Mouse (Mus musculus) lung, adult 18-20 months (tissue): Measurements from ENCODE around the gene Card10.

Source experiments
- DNase-seq, 2 experiments: peaks; one replicate each; pipeline ENCODE4 v3.0.0; 2022; ENCODE audit warnings: mixed read lengths in 2 of 2

The Card10 gene

GRCm38 (mm10) chr15:78802776-78803391 is at the start of gene Card10:
Card10 (minus strand) TSS chr15:78803042.
- DNase-seq, result peak; percentile 65 to 72

- peak; percentile 90 to 94 for DNase-seq
Observed at GRCm38 (mm10) chr15:78851505-78852153, 48.8 kb upstream of the Card10 start.

- no peak for DNase-seq
Observed at GRCm38 (mm10) chr15:78850944-78851343, 48.1 kb upstream of the Card10 start.

GRCm38 (mm10) chr15:78850059-78850824 is 47.4 kb upstream of the Card10 start:
- peak in 1 of 2 experiments; percentile 48 for DNase-seq

GRCm38 (mm10) chr15:78849485-78849884 is 46.6 kb upstream of the Card10 start:
- DNase-seq, result no peak

- DNase-seq, result peak; percentile 90 to 92
Observed at GRCm38 (mm10) chr15:78848467-78848866, 45.6 kb upstream of the Card10 start.

GRCm38 (mm10) chr15:78846805-78847204 is 44.0 kb upstream of the Card10 start:
- DNase-seq, result peak in 1 of 2 experiments; percentile 61

GRCm38 (mm10) chr15:78846352-78846751 is 43.5 kb upstream of the Card10 start:
- DNase-seq, result no peak

- peak; percentile 63 to 78 for DNase-seq
Observed at GRCm38 (mm10) chr15:78845867-78846266, 43.0 kb upstream of the Card10 start.

GRCm38 (mm10) chr15:78845321-78845720 is 42.5 kb upstream of the Card10 start:
- DNase-seq, result peak; percentile 53 to 60

GRCm38 (mm10) chr15:78844791-78845190 is 41.9 kb upstream of the Card10 start:
- peak; percentile 76 to 88 for DNase-seq

GRCm38 (mm10) chr15:78843581-78844469 is 41.0 kb upstream of the Card10 start:
- peak; percentile 47 to 60 for DNase-seq

GRCm38 (mm10) chr15:78842371-78843163 is 39.7 kb upstream of the Card10 start, which contains the start of gene Cdc42ep1:
Cdc42ep1 (plus strand) TSS chr15:78842624.
- DNase-seq, result peak; percentile 80 to 88

GRCm38 (mm10) chr15:78841161-78841790 is 38.4 kb upstream of the Card10 start:
- no peak for DNase-seq

GRCm38 (mm10) chr15:78840751-78841150 is 37.9 kb upstream of the Card10 start:
- DNase-seq, result no peak

GRCm38 (mm10) chr15:78840241-78840640 is 37.4 kb upstream of the Card10 start:
- peak; percentile 70 to 78 for DNase-seq

GRCm38 (mm10) chr15:78839744-78840143 is 36.9 kb upstream of the Card10 start:
- DNase-seq, result no peak

- DNase-seq, result peak; percentile 71 to 84
Observed at GRCm38 (mm10) chr15:78836086-78836621, 33.3 kb upstream of the Card10 start.

- DNase-seq, result peak; percentile 60 to 75
Observed at GRCm38 (mm10) chr15:78835200-78836085, 32.6 kb upstream of the Card10 start.
